Mouse (Mus musculus) heart, embryonic 16.5 days (tissue): ENCODE data around the gene Usp21. TPM values are rescaled to one million over a fixed set of nuclear protein-coding genes. Genes with fewer than 3 reads are reported as not detected.

ENCODE experiments used
- ATAC-seq: fragments of 200-750 bp; cut with Nextera tagmentation; replicated peaks from 2 replicates; pipeline ENCODE4 v1.8.0; 2017; ENCODE audit warnings: moderate number of reproducible peaks; ENCODE audit not compliant: insufficient read depth, low FRiP score; ENCODE audit errors: extremely low read depth
- H3K27ac ChIP-seq: fragments of 300-500 bp; sonication (generic); 2 replicates; pipeline ENCODE4 v1.5.1; 2014; ENCODE audit warnings: mild to moderate bottlenecking, low read length, control low read depth, moderate library complexity
- H3K27me3 ChIP-seq: fragments of 300-500 bp; sonication (generic); 2 replicates; pipeline ENCODE4 v1.6.1; 2014; ENCODE audit warnings: low read length, mixed read lengths; ENCODE audit not compliant: control insufficient read depth, insufficient read depth
- H3K36me3 ChIP-seq: fragments of 300-500 bp; sonication (generic); 2 replicates; pipeline ENCODE4 v1.6.1; 2014; ENCODE audit not compliant: control insufficient read depth, insufficient read depth
- H3K4me1 ChIP-seq: fragments of 300-500 bp; sonication (generic); 2 replicates; pipeline ENCODE4 v1.6.1; 2014; ENCODE audit warnings: low read length, mixed read lengths; ENCODE audit not compliant: control insufficient read depth, insufficient read depth
- H3K4me2 ChIP-seq: fragments of 300-500 bp; sonication (generic); 2 replicates; pipeline ENCODE4 v1.6.1; 2014; ENCODE audit warnings: low read depth, mild to moderate bottlenecking, control low read depth, low read length
- H3K4me3 ChIP-seq: fragments of 300-500 bp; sonication (generic); 2 replicates; pipeline ENCODE4 v1.5.1; 2014; ENCODE audit warnings: mild to moderate bottlenecking, control low read depth, low read length
- H3K9ac ChIP-seq: fragments of 300-500 bp; sonication (generic); 2 replicates; pipeline ENCODE4 v1.6.1; 2014; ENCODE audit warnings: low read length, control low read depth
- H3K9me3 ChIP-seq: fragments of 300-500 bp; sonication (generic); replicated peaks from 2 replicates; pipeline ENCODE4 v1.6.1; 2016; ENCODE audit warnings: low read length; ENCODE audit not compliant: control insufficient read depth
- WGBS: fragments of 180-500 bp; shearing (Covaris S2); extraction: QIAGEN DNeasy Blood & Tissue Kit; methylation state at CpG from one replicate; pipeline ENCODE4 v1.1.7; 2014; 5-methylcytosine and 5-hydroxymethylcytosine counted together
- polyA plus RNA-seq: library from polyadenylated mRNA; unstranded; fragments of >200 nt; fragmentation: Nextera tagmentation; extraction: Ambion mirVana; gene quantifications from 2 replicates; pipeline ENCODE4 v1.2.1, GENCODE M21; 2015

The Usp21 gene
- polyA plus RNA-seq, 1 experiment from 2014 or later = 48.5 TPM

GRCm38 (mm10) chr1:171234126-171234525 is 53.7 kb downstream of the Usp21 start, which contains the start of gene Fcer1g:
TSS of gene Fcer1g (minus strand) at chr1:171234365.
- peak within 1 kb of the TSS; percentile 11; the same call in 1 of the 2 replicates for H3K27ac ChIP-seq
- no peaks in the 10 kb centered on the region for H3K27me3 ChIP-seq

GRCm38 (mm10) chr1:171232800-171233730 is 54.7 kb downstream of the Usp21 start:
- H3K4me1 ChIP-seq = peaks cover 8% of the 10 kb centered on the region
- H3K36me3 ChIP-seq = peaks cover 40% of the 10 kb centered on the region
- H3K9ac ChIP-seq = no peak overlapping the region
- no peak for ATAC-seq
- H3K27me3 ChIP-seq = no peaks in the 10 kb centered on the region
- H3K9me3 ChIP-seq = no peaks in the 10 kb centered on the region
- 57% methylated on average over 12 of the region's 12 CpGs for WGBS
- H3K4me3 ChIP-seq = no peak overlapping the region
- H3K27ac ChIP-seq = peak overlapping the region; percentile 9; the same call in 1 of the 2 replicates
- no peak overlapping the region for H3K4me2 ChIP-seq

More at GRCm38 (mm10) chr1:171234126-171234525, 53.7 kb downstream of the Usp21 start, which contains the start of gene Fcer1g:
- Histone ChIP-seq H3K9ac (no peak within 1 kb of the TSS), H3K4me2 (no peak within 1 kb of the TSS), H3K9me3 (no peaks in the 10 kb centered on the region), H3K4me1 (peaks cover 8% of the 10 kb centered on the region), H3K4me3 (no peak within 1 kb of the TSS), H3K36me3 (peaks cover 50% of the 10 kb centered on the region)
- ATAC-seq = no peak
- WGBS = 84% methylated on average over 14 of the region's 14 CpGs

GRCm38 (mm10) chr1:171232348-171232747 is 55.4 kb downstream of the Usp21 start:
- WGBS = 80% methylated on average over 5 of the region's 5 CpGs
- no peaks in the 10 kb centered on the region for H3K27me3 ChIP-seq
- H3K4me2 ChIP-seq = no peak overlapping the region
- no peaks in the 10 kb centered on the region for H3K9me3 ChIP-seq
- peaks cover 8% of the 10 kb centered on the region for H3K4me1 ChIP-seq
- H3K9ac ChIP-seq = no peak overlapping the region
- H3K36me3 ChIP-seq = peaks cover 33% of the 10 kb centered on the region
- no peak for ATAC-seq
- H3K27ac ChIP-seq = no peak overlapping the region
- H3K4me3 ChIP-seq = no peak overlapping the region

Other genes with a start within 250 kb of the Usp21 start
- gene Fcgr3, start 223.1 kb downstream of the Usp21 start, polyA plus RNA-seq = 10.2 and 10.7 TPM in 2 replicates
- gene Cfap126, start 174.1 kb downstream of the Usp21 start, polyA plus RNA-seq = 2.9 and 3.5 TPM in 2 replicates
- 622 and 629 TPM in 2 replicates for gene Sdhc, start 137.4 kb downstream of the Usp21 start, polyA plus RNA-seq
- 0.44 and 1.1 TPM in 2 replicates for gene Mpz, start 137.3 kb downstream of the Usp21 start, polyA plus RNA-seq
- gene Pcp4l1, start 91.7 kb downstream of the Usp21 start, polyA plus RNA-seq = 48.9 and 57.2 TPM in 2 replicates
- gene Nr1i3, start 74.0 kb downstream of the Usp21 start, polyA plus RNA-seq = 0.35 and 0.43 TPM in 2 replicates
- gene Tomm40l, start 65.5 kb downstream of the Usp21 start, polyA plus RNA-seq = 60.7 and 68.9 TPM in 2 replicates
- 10.6 and 11.9 TPM in 2 replicates for gene Apoa2, start 62.9 kb downstream of the Usp21 start, polyA plus RNA-seq
- gene Fcer1g, start 53.6 kb downstream of the Usp21 start, polyA plus RNA-seq = 34.4 and 36.3 TPM in 2 replicates
- gene Adamts4, start 37.6 kb downstream of the Usp21 start, polyA plus RNA-seq = 4.4 and 5.7 TPM in 2 replicates
- 659 and 700 TPM in 2 replicates for gene Ndufs2, start 36.6 kb downstream of the Usp21 start, polyA plus RNA-seq
- gene B4galt3, start 17.7 kb downstream of the Usp21 start, polyA plus RNA-seq = 47.5 and 54.9 TPM in 2 replicates
- gene Ppox, start 6.8 kb downstream of the Usp21 start, polyA plus RNA-seq = 32.4 and 41.9 TPM in 2 replicates
- 82.0 and 82.1 TPM in 2 replicates for gene Ufc1, start 7.0 kb upstream of the Usp21 start, polyA plus RNA-seq
- 36.0 and 37.6 TPM in 2 replicates for gene Dedd, start 41.2 kb upstream of the Usp21 start, polyA plus RNA-seq
- gene Nit1, start 57.7 kb upstream of the Usp21 start, polyA plus RNA-seq = 34.4 and 38.5 TPM in 2 replicates
- gene Pfdn2, start 57.7 kb upstream of the Usp21 start, polyA plus RNA-seq = 76.4 and 84.5 TPM in 2 replicates
- 0.71 and 1.0 TPM in 2 replicates for gene Klhdc9, start 72.8 kb upstream of the Usp21 start, polyA plus RNA-seq
- gene Nectin4, start 82.1 kb upstream of the Usp21 start, polyA plus RNA-seq = 0.39 and 0.81 TPM in 2 replicates
- 3.5 and 7.5 TPM in 2 replicates for gene Arhgap30, start 101.0 kb upstream of the Usp21 start, polyA plus RNA-seq
- gene Usf1, start 123.3 kb upstream of the Usp21 start, polyA plus RNA-seq = 47.5 and 53.1 TPM in 2 replicates
- 3.7 and 4.2 TPM in 2 replicates for gene Tstd1, start 130.9 kb upstream of the Usp21 start, polyA plus RNA-seq
- gene F11r, start 149.5 kb upstream of the Usp21 start, polyA plus RNA-seq = 76.1 and 80.0 TPM in 2 replicates
- gene Alyref2, start 215.5 kb upstream of the Usp21 start, polyA plus RNA-seq = 15.8 and 17.2 TPM in 2 replicates
- 0.49 TPM in 1 of 2 replicates, not detected in the other for gene Itln1, start 247.3 kb upstream of the Usp21 start, polyA plus RNA-seq